8 mouse cellular contexts compared by ENCODE assay signal in the genomic region with DNA sequence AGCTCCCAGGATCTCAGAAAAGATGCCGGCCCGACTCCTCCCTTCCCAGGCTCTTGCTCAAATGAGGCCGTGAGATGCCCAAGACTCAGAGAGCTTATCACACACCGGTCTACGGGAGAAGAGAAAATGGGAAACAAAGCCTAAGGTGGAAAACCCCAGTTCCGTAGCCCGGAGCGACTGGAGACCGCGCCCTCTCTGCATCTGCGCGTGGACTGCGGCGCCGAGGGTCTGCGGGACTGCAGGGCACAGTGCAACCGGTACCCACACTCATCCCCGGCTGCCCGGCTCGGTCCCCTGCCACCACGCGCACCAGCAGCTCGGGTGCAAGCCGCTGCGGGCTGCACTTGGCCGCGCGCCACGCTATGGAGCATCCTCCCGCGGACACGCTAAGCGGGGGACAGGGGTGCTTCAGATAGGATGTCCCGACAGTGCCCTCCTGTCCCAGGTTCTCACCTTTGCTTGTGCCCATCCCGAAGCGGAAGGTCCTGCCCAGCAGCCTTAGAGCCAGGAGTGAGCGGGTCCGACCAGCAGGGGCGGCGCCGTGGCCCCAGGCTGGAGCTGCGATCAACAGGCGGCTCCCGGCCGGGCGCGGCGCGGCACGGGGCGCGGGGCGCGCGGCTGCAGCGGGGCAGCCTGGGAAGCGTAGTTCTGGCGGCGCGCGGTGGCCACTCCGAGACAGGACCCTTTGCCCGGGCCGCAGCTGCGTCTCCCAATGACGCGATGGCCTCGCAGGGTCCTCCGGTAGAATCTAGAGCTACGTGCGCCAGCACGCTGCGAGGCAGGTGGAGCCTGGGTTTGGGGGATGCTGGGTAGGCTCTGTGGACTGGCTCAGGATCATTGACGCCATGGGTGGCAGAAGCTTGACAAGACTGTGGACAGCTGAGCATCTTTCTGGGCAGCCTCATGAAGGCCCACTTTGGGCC. TPM values are rescaled to one million over a fixed set of nuclear protein-coding genes. Genes with fewer than 3 reads are reported as not detected.
DNase-seq lines count a peak whose midpoint lies in the region; ATAC-seq and TF ChIP-seq lines count a peak whose summit lies in the region.

Tmod2 (minus strand) TSS at position 755 of the 923 bp plus-strand sequence.

- peak within 1 kb of the TSS; percentile 83 for H3K4me2 ChIP-seq in intestine, postnatal 0 days (replicated peaks; ENCODE audit: low read depth)
- H3K4me2 ChIP-seq in neural tube, embryonic 12.5 days (replicated peaks) = peak within 1 kb of the TSS; percentile 77

- peaks cover 8% of the 10 kb centered on the region; the same call in 1 of the 2 replicates for H3K27me3 ChIP-seq in thymus, adult 2 months (ENCODE audit: control insufficient read depth, insufficient read depth, low read length)
- peaks cover 23% of the 10 kb centered on the region for H3K27me3 ChIP-seq in intestine, postnatal 0 days (replicated peaks; ENCODE audit: control insufficient read depth, insufficient read depth, low read length)
- peaks cover 14% of the 10 kb centered on the region for H3K27me3 ChIP-seq in liver, adult 2 months (ENCODE audit: control insufficient read depth, insufficient read depth, low read length)
- no peaks in the 10 kb centered on the region for H3K27me3 ChIP-seq in neural tube, embryonic 12.5 days (replicated peaks)

- peak within 1 kb of the TSS; percentile 22 for H3K4me3 ChIP-seq in thymus, adult 2 months (ENCODE audit: control insufficient read depth, insufficient read depth, low read length)
- peak within 1 kb of the TSS; percentile 53 for H3K4me3 ChIP-seq in intestine, postnatal 0 days (ENCODE audit: low read depth, low read length)
- H3K4me3 ChIP-seq in liver, adult 2 months (ENCODE audit: insufficient read depth, low read depth, low read length) = peak within 1 kb of the TSS; percentile 54; the same call in 1 of the 2 replicates
- peak within 1 kb of the TSS; percentile 77 for H3K4me3 ChIP-seq in neural tube, embryonic 12.5 days

- H3K9ac ChIP-seq in intestine, postnatal 0 days (ENCODE audit: low read depth, low read length) = peak within 1 kb of the TSS; percentile 27; the same call in 1 of the 2 replicates
- no peak within 1 kb of the TSS; the same call in 1 of the 2 replicates for H3K9ac ChIP-seq in liver, adult 2 months (ENCODE audit: low read depth, low read length)
- H3K9ac ChIP-seq in neural tube, embryonic 12.5 days = peak within 1 kb of the TSS; percentile 76

- no peak within 1 kb of the TSS for H3K27ac ChIP-seq in thymus, adult 2 months (ENCODE audit: control insufficient read depth, insufficient read depth, low read length)
- H3K27ac ChIP-seq in intestine, postnatal 0 days (ENCODE audit: low read depth, low read length) = no peak within 1 kb of the TSS
- H3K27ac ChIP-seq in liver, adult 2 months (replicated peaks; ENCODE audit: insufficient read depth, low read depth, low read length) = no peak within 1 kb of the TSS
- peak within 1 kb of the TSS; percentile 62; the same call in 1 of the 2 replicates for H3K27ac ChIP-seq in neural tube, embryonic 12.5 days

- H3K79me2 ChIP-seq in liver, adult 2 months (ENCODE audit: control insufficient read depth, insufficient read depth, low read length) = no peaks in the 10 kb centered on the region

- intact Hi-C loops in gastrocnemius, postnatal 36 days (cut with DNase I) = no loop called here

- H3K9me3 ChIP-seq in intestine, postnatal 0 days (ENCODE audit: control insufficient read depth) = no peaks in the 10 kb centered on the region
- no peaks in the 10 kb centered on the region for H3K9me3 ChIP-seq in neural tube, embryonic 12.5 days

- no peak for DNase-seq in thymus, adult 2 months
- DNase-seq in thymus, postnatal 14 days = no peak
- peak; percentile 49 for DNase-seq in embryo, embryonic 11.5 days (ENCODE audit: low read depth, low spot score)
- peak; percentile 33 to 45 for DNase-seq in gastrocnemius, postnatal 36 days
- no peak for DNase-seq in liver, adult 2 months (ENCODE audit: extremely low read depth, low read depth, low spot score)
- peak; percentile 18 to 34 for DNase-seq in urinary bladder, postnatal 36 days (ENCODE audit: low spot score in 2 of 2)

- no peaks in the 10 kb centered on the region for H3K36me3 ChIP-seq in thymus, adult 2 months (ENCODE audit: control insufficient read depth, insufficient read depth, low read length)
- H3K36me3 ChIP-seq in intestine, postnatal 0 days (ENCODE audit: control insufficient read depth, insufficient read depth) = no peaks in the 10 kb centered on the region
- H3K36me3 ChIP-seq in liver, adult 2 months (ENCODE audit: control insufficient read depth, insufficient read depth, low read length) = no peaks in the 10 kb centered on the region
- no peaks in the 10 kb centered on the region for H3K36me3 ChIP-seq in neural tube, embryonic 12.5 days

- ATAC-seq in intestine, postnatal 0 days = peak; percentile 64
- peak; percentile 90 for ATAC-seq in neural tube, embryonic 12.5 days (ENCODE audit: low FRiP score, low read depth)

- TF ChIP-seq CTCF in thymus, adult 2 months (IDR thresholded peaks at IDR 0.05; ENCODE audit: borderline replicate concordance, control insufficient read depth, extremely low read depth, insufficient read depth, low read length, poor library complexity) = no peak
- TF ChIP-seq CTCF in intestine, postnatal 0 days (IDR thresholded peaks at IDR 0.05; ENCODE audit: low read depth) = peak; percentile 38
- no peak for TF ChIP-seq CTCF in liver, adult 2 months (IDR thresholded peaks at IDR 0.05; ENCODE audit: low read depth, low read length)

- no peaks in the 10 kb centered on the region; the same call in 1 of the 2 replicates for H3K4me1 ChIP-seq in thymus, adult 2 months (replicated peaks; ENCODE audit: control insufficient read depth, insufficient read depth, low read length)
- H3K4me1 ChIP-seq in intestine, postnatal 0 days (replicated peaks; ENCODE audit: control insufficient read depth, insufficient read depth, low read length) = no peaks in the 10 kb centered on the region
- H3K4me1 ChIP-seq in liver, adult 2 months (ENCODE audit: control insufficient read depth, insufficient read depth, low read length) = no peaks in the 10 kb centered on the region
- no peaks in the 10 kb centered on the region for H3K4me1 ChIP-seq in neural tube, embryonic 12.5 days

- 3% methylated on average over 74 of the region's 74 CpGs for WGBS in thymus, adult 2 months
- WGBS in intestine, postnatal 0 days = under 1% methylated on average over 74 of the region's 74 CpGs
- 3% methylated on average over 74 of the region's 74 CpGs for WGBS in liver, adult 2 months
- WGBS in neural tube, embryonic 12.5 days = under 1% methylated on average over 74 of the region's 74 CpGs

- no peak for TF ChIP-seq POLR2A in thymus, adult 2 months (IDR thresholded peaks at IDR 0.05; ENCODE audit: control insufficient read depth, extremely low read depth, insufficient read depth, low read length, poor library complexity)
- no peak for TF ChIP-seq POLR2A in liver, adult 2 months (IDR thresholded peaks at IDR 0.05; ENCODE audit: extremely low read depth, insufficient read depth, low read length)

RNA-seq across cellular contexts. Expression of gene Tmod2, which starts in this region (rescaled TPM):
- polyA plus RNA-seq in thymus, adult 2 months (2012; rRNA removed) = 0.20 and 0.26 TPM in 2 replicates
- total RNA-seq in gastrocnemius, postnatal 36 days (2021) = 1 to 10 TPM; 5.0 to 5.4 TPM
- 10.0 and 10.9 TPM in 2 replicates for polyA plus RNA-seq in intestine, postnatal 0 days (2015; fragmentation: Nextera tagmentation; extraction: Ambion mirVana)
- total RNA-seq in liver, adult 2 months (2014; rRNA removed) = 0.09 and 0.13 TPM in 2 replicates
- polyA plus RNA-seq in liver, adult 2 months (2012; rRNA removed) = not detected in 2 replicates
- 114 and 117 TPM in 2 replicates for polyA plus RNA-seq in neural tube, embryonic 12.5 days (2016; fragmentation: Nextera tagmentation; extraction: Ambion mirVana)

Comparison
In these comparisons a context has a peak if more than half of its experiments do, and no peak if none do; other contexts are left out.
1. DNase-seq: peak in embryo, embryonic 11.5 days (single experiment), gastrocnemius, postnatal 36 days (2 of 2) and urinary bladder, postnatal 36 days (2 of 2); none in thymus, adult 2 months (single experiment), thymus, postnatal 14 days (single experiment) and liver, adult 2 months (single experiment).
2. H3K4me3 ChIP-seq: peak in every context shown above with its lines; median percentile 77 in neural tube, embryonic 12.5 days; 54 in liver, adult 2 months; 53 in intestine, postnatal 0 days; 22 in thymus, adult 2 months.